Mouse (Mus musculus) WW6 (cell line): Measurements from ENCODE around the gene Tmem39b.
"Not testable (repeated sequence)": the region's sequence is repeated elsewhere in the genome, so short reads cannot be mapped to it uniquely, and the experiment has no call there.

Experiments used
- DNase-seq: peaks from one replicate; pipeline ENCODE4 v3.0.0-alpha.2; 2013; ENCODE audit warnings: low read depth, low spot score

The Tmem39b gene

GRCm38 (mm10) chr4:129696158-129696985 lies at the start of gene Tmem39b:
Gene Tmem39b (minus strand): TSS chr4:129696838.
- DNase-seq: peak; percentile 76

- no peak for DNase-seq
These were observed 49.5 kb upstream of the Tmem39b start for GRCm38 (mm10) chr4:129746106-129746505.

- no peak for DNase-seq
These were observed 46.9 kb upstream of the Tmem39b start for GRCm38 (mm10) chr4:129743494-129743893.

GRCm38 (mm10) chr4:129743010-129743390 lies 46.4 kb upstream of the Tmem39b start:
- no peak for DNase-seq

- peak; percentile 93 for DNase-seq
These were observed 45.8 kb upstream of the Tmem39b start, which contains the start of gene Khdrbs1 for GRCm38 (mm10) chr4:129742232-129743009. Gene Khdrbs1 (minus strand): TSS chr4:129742303.

GRCm38 (mm10) chr4:129741974-129742231 lies 45.3 kb upstream of the Tmem39b start:
- no peak for DNase-seq

GRCm38 (mm10) chr4:129741251-129741973 lies 44.8 kb upstream of the Tmem39b start:
- no peak for DNase-seq

- no peak for DNase-seq
These were observed 42.5 kb upstream of the Tmem39b start for GRCm38 (mm10) chr4:129739111-129739645.

GRCm38 (mm10) chr4:129736173-129736572 lies 39.5 kb upstream of the Tmem39b start:
- no peak for DNase-seq

GRCm38 (mm10) chr4:129735485-129735884 lies 38.8 kb upstream of the Tmem39b start:
- not testable (repeated sequence) for DNase-seq

GRCm38 (mm10) chr4:129731423-129731822 lies 34.8 kb upstream of the Tmem39b start:
- no peak for DNase-seq

- no peak for DNase-seq
These were observed 19.7 kb upstream of the Tmem39b start for GRCm38 (mm10) chr4:129716310-129716709.

GRCm38 (mm10) chr4:129709486-129710129 lies 13.0 kb upstream of the Tmem39b start:
- no peak for DNase-seq

GRCm38 (mm10) chr4:129706750-129707149 lies 10.1 kb upstream of the Tmem39b start:
- no peak for DNase-seq

GRCm38 (mm10) chr4:129702454-129702853 lies 5.8 kb upstream of the Tmem39b start:
- no peak for DNase-seq

GRCm38 (mm10) chr4:129701503-129702377 lies 5.1 kb upstream of the Tmem39b start:
- DNase-seq: peak; percentile 66

- DNase-seq: not testable (repeated sequence)
These were observed 4.0 kb upstream of the Tmem39b start for GRCm38 (mm10) chr4:129700661-129701060.

- no peak for DNase-seq
These were observed 3.6 kb upstream of the Tmem39b start for GRCm38 (mm10) chr4:129700216-129700615.

- no peak for DNase-seq
These were observed 553 bp upstream of the Tmem39b start for GRCm38 (mm10) chr4:129697191-129697590.

GRCm38 (mm10) chr4:129695815-129696157 lies 852 bp downstream of the Tmem39b start:
- DNase-seq: no peak

- no peak for DNase-seq
These were observed 12.1 kb downstream of the Tmem39b start for GRCm38 (mm10) chr4:129684531-129684930.
